Mouse (Mus musculus) lung, embryonic 14.5 days (tissue): Measurements from ENCODE around the gene Pam16. TPM values are rescaled to one million over a fixed set of nuclear protein-coding genes. Genes with fewer than 3 reads are reported as not detected.

ENCODE experiments used
- ATAC-seq: fragments of 200-750 bp; cut with Nextera tagmentation; 2 replicates; pipeline ENCODE4 v1.8.0; 2017; ENCODE audit warnings: mild to moderate bottlenecking, moderate TSS enrichment, moderate library complexity; ENCODE audit not compliant: insufficient read depth
- DNase-seq: peaks from one replicate; pipeline ENCODE4 v3.0.0-alpha.2; 2015
- H3K27ac ChIP-seq: fragments of 300-500 bp; sonication (generic); 2 replicates; pipeline ENCODE4 v1.5.1; 2014; ENCODE audit warnings: low read depth, mild to moderate bottlenecking, moderate library complexity
- H3K27me3 ChIP-seq: fragments of 300-500 bp; sonication (generic); 2 replicates; pipeline ENCODE4 v1.6.1; 2014; ENCODE audit warnings: low read length, control low read depth; ENCODE audit not compliant: insufficient read depth
- H3K36me3 ChIP-seq: fragments of 300-500 bp; sonication (generic); 2 replicates; pipeline ENCODE4 v1.6.1; 2014; ENCODE audit warnings: control low read depth; ENCODE audit not compliant: insufficient read depth
- H3K4me1 ChIP-seq: fragments of 300-500 bp; sonication (generic); 2 replicates; pipeline ENCODE4 v1.6.1; 2014; ENCODE audit warnings: antibody characterized with exemption, control low read depth; ENCODE audit not compliant: insufficient read depth
- H3K4me2 ChIP-seq: fragments of 300-500 bp; sonication (generic); 2 replicates; pipeline ENCODE4 v1.6.1; 2014; ENCODE audit warnings: mild to moderate bottlenecking
- H3K4me3 ChIP-seq: fragments of 300-500 bp; sonication (generic); 2 replicates; pipeline ENCODE4 v1.5.1; 2014; ENCODE audit warnings: low read depth, low read length
- H3K9ac ChIP-seq: fragments of 300-500 bp; sonication (generic); 2 replicates; pipeline ENCODE4 v1.6.1; 2014
- H3K9me3 ChIP-seq: fragments of 300-500 bp; sonication (generic); 2 replicates; pipeline ENCODE4 v1.6.1; 2016; ENCODE audit warnings: low read depth, low read length, control low read depth
- CTCF ChIP-seq: IDR thresholded peaks from 2 replicates; pipeline ENCODE4 v1.5.1; 2016; ENCODE audit warnings: antibody characterized with exemption, low read depth
- WGBS: fragments of 180-500 bp; shearing (Covaris S2); extraction: QIAGEN DNeasy Blood & Tissue Kit; methylation state at CpG from one replicate; pipeline ENCODE4 v1.1.7; 2014; 5-methylcytosine and 5-hydroxymethylcytosine counted together
- polyA plus RNA-seq: library from polyadenylated mRNA; unstranded; fragments of >200 nt; fragmentation: Nextera tagmentation; extraction: Ambion mirVana; gene quantifications from 2 replicates; pipeline ENCODE4 v1.2.1, GENCODE M21; 2014

Pam16 gene
- polyA plus RNA-seq, 1 experiment from 2014 or later: 81.9 TPM

- H3K4me1 ChIP-seq: peaks cover 50% of the 10 kb centered on the region
- H3K4me3 ChIP-seq: no peak overlapping the region
- ATAC-seq (no peak), DNase-seq (no peak)
- WGBS: 51% methylated on average over 13 of the region's 13 CpGs
- H3K9ac ChIP-seq: no peak overlapping the region
- H3K36me3 ChIP-seq: peaks cover 19% of the 10 kb centered on the region
- H3K27ac ChIP-seq: 0 out of 2 replicates have a peak overlapping the region, but pooled peaks have one; percentile 3
- no peaks in the 10 kb centered on the region for H3K27me3 ChIP-seq
- no peak for TF ChIP-seq CTCF
- no peaks in the 10 kb centered on the region for H3K9me3 ChIP-seq
- H3K4me2 ChIP-seq: no peak overlapping the region
Observed at GRCm38 (mm10) chr16:4605514-4606131, 19.2 kb downstream of the Pam16 start.

- TF ChIP-seq CTCF: no peak
- peaks cover 50% of the 10 kb centered on the region for H3K4me1 ChIP-seq
- no peak for ATAC-seq
- H3K4me2 ChIP-seq: 0 out of 2 replicates have a peak overlapping the region, but pooled peaks have one; percentile 10
- peak overlapping the region; percentile 32 for H3K9ac ChIP-seq
- H3K27me3 ChIP-seq: no peaks in the 10 kb centered on the region
- DNase-seq: no peak
- H3K4me3 ChIP-seq: no peak overlapping the region
- peaks cover 8% of the 10 kb centered on the region for H3K36me3 ChIP-seq
- peak overlapping the region; percentile 90 for H3K27ac ChIP-seq
- no peaks in the 10 kb centered on the region for H3K9me3 ChIP-seq
- WGBS: 45% methylated on average over 11 of the region's 11 CpGs
Observed at GRCm38 (mm10) chr16:4604293-4604837, 20.4 kb downstream of the Pam16 start.

- Histone ChIP-seq H3K36me3 (no peaks in the 10 kb centered on the region), H3K9me3 (no peaks in the 10 kb centered on the region), H3K4me1 (peaks cover 56% of the 10 kb centered on the region), H3K4me2 (peak overlapping the region; percentile 16), H3K27me3 (no peaks in the 10 kb centered on the region), H3K27ac (peak overlapping the region; percentile 90), H3K4me3 (no peak overlapping the region), H3K9ac (peak overlapping the region; percentile 33; the same call in 1 of the 2 replicates)
- ATAC-seq (no peak; the same call in 1 of the 2 replicates), DNase-seq (no peak)
- 39% methylated on average over 1 of the region's 1 CpGs for WGBS
- no peak for TF ChIP-seq CTCF
Observed at GRCm38 (mm10) chr16:4603453-4603837, 21.3 kb downstream of the Pam16 start.

- TF ChIP-seq CTCF: no peak
- Histone ChIP-seq H3K27me3 (no peaks in the 10 kb centered on the region), H3K27ac (peak overlapping the region; percentile 90), H3K4me2 (peak overlapping the region; percentile 16), H3K9ac (peak overlapping the region; percentile 33; the same call in 1 of the 2 replicates), H3K4me1 (peaks cover 56% of the 10 kb centered on the region), H3K4me3 (no peak overlapping the region), H3K36me3 (no peaks in the 10 kb centered on the region; the same call in 1 of the 2 replicates), H3K9me3 (no peaks in the 10 kb centered on the region)
- 27% methylated on average over 7 of the region's 7 CpGs for WGBS
- ATAC-seq: peak; percentile 70
- peak; percentile 63 for DNase-seq
Observed at GRCm38 (mm10) chr16:4602766-4603452, 21.9 kb downstream of the Pam16 start.

- H3K9ac ChIP-seq: peak overlapping the region; percentile 11; the same call in 1 of the 2 replicates
- no peak for DNase-seq
- peak overlapping the region; percentile 90 for H3K27ac ChIP-seq
- H3K4me2 ChIP-seq: 0 out of 2 replicates have a peak overlapping the region, but pooled peaks have one; percentile 3
- no peak for TF ChIP-seq CTCF
- 11% methylated on average over 3 of the region's 3 CpGs for WGBS
- H3K4me1 ChIP-seq: peaks cover 55% of the 10 kb centered on the region
- H3K9me3 ChIP-seq: no peaks in the 10 kb centered on the region
- no peaks in the 10 kb centered on the region for H3K27me3 ChIP-seq
- no peak overlapping the region for H3K4me3 ChIP-seq
- no peak for ATAC-seq
- no peaks in the 10 kb centered on the region; the same call in 1 of the 2 replicates for H3K36me3 ChIP-seq
Observed at GRCm38 (mm10) chr16:4602189-4602588, 22.6 kb downstream of the Pam16 start.

- no peak for ATAC-seq
- Histone ChIP-seq H3K4me1 (peaks cover 57% of the 10 kb centered on the region), H3K36me3 (no peaks in the 10 kb centered on the region; the same call in 1 of the 2 replicates), H3K27ac (peak overlapping the region; percentile 2; the same call in 1 of the 2 replicates), H3K4me3 (no peak overlapping the region), H3K9ac (no peak overlapping the region), H3K4me2 (no peak overlapping the region), H3K9me3 (no peaks in the 10 kb centered on the region), H3K27me3 (no peaks in the 10 kb centered on the region)
- no peak for TF ChIP-seq CTCF
- no peak for DNase-seq
- 74% methylated on average over 9 of the region's 9 CpGs for WGBS
Observed at GRCm38 (mm10) chr16:4600701-4601310, 24.0 kb downstream of the Pam16 start.
